Mouse (Mus musculus) heart, adult 2 months (tissue): ENCODE data around the gene A930018P22Rik.

Experiments used
- CTCF ChIP-seq: fragments of 200-600 bp; IDR thresholded peaks from 2 replicates; pipeline ENCODE4 v1.8.1; 2022; ENCODE audit warnings: antibody characterized with exemption, mild to moderate bottlenecking, moderate library complexity
- EP300 ChIP-seq: fragments of 200-500 bp; IDR thresholded peaks from 2 replicates; pipeline ENCODE4 v1.6.1; 2011; ENCODE audit warnings: low read depth, low read length, control low read depth; ENCODE audit not compliant: insufficient read depth
- POLR2A ChIP-seq: fragments of 200-500 bp; IDR thresholded peaks from 2 replicates; pipeline ENCODE4 v1.6.1; 2011; ENCODE audit warnings: mild to moderate bottlenecking, low read depth, low read length, control low read depth; ENCODE audit not compliant: insufficient read depth

DNA sequence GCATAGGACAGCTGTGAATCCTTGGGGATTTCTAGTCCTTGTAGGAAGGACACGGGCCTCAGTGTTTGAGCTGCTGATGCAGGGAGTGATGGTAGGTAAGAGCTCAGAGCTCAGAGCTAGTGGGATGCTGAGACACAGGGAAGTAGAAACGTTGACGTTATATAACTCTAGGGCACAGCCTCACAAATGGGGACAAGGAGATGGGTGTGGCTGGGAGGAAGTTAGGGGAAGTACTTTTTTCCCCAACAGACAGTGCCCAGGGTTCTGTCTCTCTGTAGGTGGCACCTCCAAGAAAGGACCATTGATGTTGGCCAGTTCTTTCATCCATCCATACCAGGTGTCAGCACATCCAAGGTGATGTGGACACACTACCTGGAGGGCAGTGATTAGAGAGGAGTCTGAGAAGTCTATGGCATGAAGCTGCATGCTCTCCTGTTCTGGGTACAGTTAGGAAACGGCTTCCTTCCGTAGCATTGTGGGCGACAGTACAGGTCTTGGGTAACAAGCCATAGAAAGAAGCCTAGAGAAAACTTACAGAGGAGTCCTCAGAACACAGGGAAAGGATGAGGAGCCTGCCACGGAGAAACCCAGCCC lies 9.8 kb downstream of the A930018P22Rik start:
- TF ChIP-seq POLR2A (no peak), EP300 (no peak), CTCF (no peak)
